Mouse (Mus musculus): ENCODE results near the gene Ubqln4. TPM values are rescaled to one million over a fixed set of nuclear protein-coding genes. Genes with fewer than 3 reads are reported as not detected.
"Not testable (repeated sequence)": the region's sequence is repeated elsewhere in the genome, so short reads cannot be mapped to it uniquely, and the experiment has no call there.

The Ubqln4 gene
- total and polyA plus RNA-seq, 3 experiments: 40.6 to 81.2 (median 63.4) TPM

GRCm38 (mm10) chr3:88592942-88593576 is 39.5 kb downstream of the Ubqln4 start:
- DNase-seq (ENCODE audit: low spot score): no peak
- ATAC-seq (ENCODE audit: extremely low read depth, insufficient number of reproducible peaks, low FRiP score, poor library complexity, severe bottlenecking): no peak; the same call in 1 of the 2 replicates
- H3K4me3 ChIP-seq (ENCODE audit: low read depth, low read length): peak overlapping the region; percentile 63
- peaks cover 2% of the 10 kb centered on the region; the same call in 1 of the 2 replicates for H3K27me3 ChIP-seq (ENCODE audit: insufficient read depth, low read length)
- H3K36me3 ChIP-seq (replicated peaks): peaks cover 30% of the 10 kb centered on the region
- H3K4me1 ChIP-seq (ENCODE audit: insufficient read depth, low read depth, low read length): peaks cover 28% of the 10 kb centered on the region
- TF ChIP-seq GATA2 (IDR thresholded peaks at IDR 0.05; ENCODE audit: borderline replicate concordance, low read depth, low read length) (no peak), GATA1 (IDR thresholded peaks at IDR 0.05; ENCODE audit: borderline replicate concordance, low read length) (no peak), TAL1 (conservative IDR thresholded peaks at IDR 0.05; ENCODE audit: low read depth, low read length) (no peak), POLR2AphosphoS5 (IDR thresholded peaks at IDR 0.05; ENCODE audit: insufficient replicate concordance, low read depth, low read length) (no peak), CTCF (IDR thresholded peaks at IDR 0.05; ENCODE audit: low read depth, low read length) (no peak)
- no peaks in the 10 kb centered on the region for H3K9me3 ChIP-seq (replicated peaks)

GRCm38 (mm10) chr3:88593893-88594580 is 40.5 kb downstream of the Ubqln4 start:
- Histone ChIP-seq H3K9me3 (replicated peaks) (no peaks in the 10 kb centered on the region), H3K4me3 (ENCODE audit: low read depth, low read length) (no peak overlapping the region), H3K36me3 (replicated peaks) (peaks cover 21% of the 10 kb centered on the region), H3K4me1 (ENCODE audit: insufficient read depth, low read depth, low read length) (peaks cover 28% of the 10 kb centered on the region), H3K27me3 (ENCODE audit: insufficient read depth, low read length) (peaks cover 2% of the 10 kb centered on the region; the same call in 1 of the 2 replicates)
- no peak for TF ChIP-seq POLR2AphosphoS5 (IDR thresholded peaks at IDR 0.05; ENCODE audit: insufficient replicate concordance, low read depth, low read length)
- TF ChIP-seq GATA2 (IDR thresholded peaks at IDR 0.05; ENCODE audit: borderline replicate concordance, low read depth, low read length): no peak
- TF ChIP-seq TAL1 (conservative IDR thresholded peaks at IDR 0.05; ENCODE audit: low read depth, low read length): no peak
- TF ChIP-seq GATA1 (IDR thresholded peaks at IDR 0.05; ENCODE audit: borderline replicate concordance, low read length): no peak
- no peak for TF ChIP-seq CTCF (IDR thresholded peaks at IDR 0.05; ENCODE audit: low read depth, low read length)
- DNase-seq (ENCODE audit: low spot score) (no peak), ATAC-seq (ENCODE audit: extremely low read depth, insufficient number of reproducible peaks, low FRiP score, poor library complexity, severe bottlenecking) (no peak)

- not testable (repeated sequence) for H3K36me3 ChIP-seq (replicated peaks); H3K9me3 ChIP-seq (replicated peaks); DNase-seq (ENCODE audit: low spot score); ATAC-seq (ENCODE audit: extremely low read depth, insufficient number of reproducible peaks, low FRiP score, poor library complexity, severe bottlenecking); H3K4me3 ChIP-seq (ENCODE audit: low read depth, low read length); H3K27me3 ChIP-seq (ENCODE audit: insufficient read depth, low read length)
- peaks cover 25% of the 10 kb centered on the region for H3K4me1 ChIP-seq (ENCODE audit: insufficient read depth, low read depth, low read length)
These were observed 43.0 kb downstream of the Ubqln4 start for GRCm38 (mm10) chr3:88596547-88596946.

GRCm38 (mm10) chr3:88602466-88602865 is 48.9 kb downstream of the Ubqln4 start:
- peaks cover 27% of the 10 kb centered on the region for H3K4me1 ChIP-seq (ENCODE audit: insufficient read depth, low read depth, low read length)
- H3K4me3 ChIP-seq (ENCODE audit: low read depth, low read length): no peak overlapping the region
- no peaks in the 10 kb centered on the region; the same call in 1 of the 2 replicates for H3K27me3 ChIP-seq (ENCODE audit: insufficient read depth, low read length)
- H3K9me3 ChIP-seq (replicated peaks): no peaks in the 10 kb centered on the region
- no peak for ATAC-seq (ENCODE audit: extremely low read depth, insufficient number of reproducible peaks, low FRiP score, poor library complexity, severe bottlenecking)
- TF ChIP-seq POLR2AphosphoS5 (IDR thresholded peaks at IDR 0.05; ENCODE audit: insufficient replicate concordance, low read depth, low read length): no peak
- no peak for TF ChIP-seq GATA1 (IDR thresholded peaks at IDR 0.05; ENCODE audit: borderline replicate concordance, low read length)
- TF ChIP-seq CTCF (IDR thresholded peaks at IDR 0.05; ENCODE audit: low read depth, low read length): no peak
- no peak for TF ChIP-seq TAL1 (conservative IDR thresholded peaks at IDR 0.05; ENCODE audit: low read depth, low read length)
- no peak for TF ChIP-seq GATA2 (IDR thresholded peaks at IDR 0.05; ENCODE audit: borderline replicate concordance, low read depth, low read length)
- no peak for DNase-seq (ENCODE audit: low spot score)
- no peaks in the 10 kb centered on the region for H3K36me3 ChIP-seq (replicated peaks)

GRCm38 (mm10) chr3:88603714-88604161 is 50.2 kb downstream of the Ubqln4 start:
- ATAC-seq (ENCODE audit: extremely low read depth, insufficient number of reproducible peaks, low FRiP score, poor library complexity, severe bottlenecking) (no peak), DNase-seq (ENCODE audit: low spot score) (no peak)
- H3K4me3 ChIP-seq (ENCODE audit: low read depth, low read length): no peak overlapping the region
- no peaks in the 10 kb centered on the region for H3K9me3 ChIP-seq (replicated peaks)
- H3K36me3 ChIP-seq (replicated peaks): no peaks in the 10 kb centered on the region
- H3K27me3 ChIP-seq (ENCODE audit: insufficient read depth, low read length): no peaks in the 10 kb centered on the region; the same call in 1 of the 2 replicates
- no peak for TF ChIP-seq GATA1 (IDR thresholded peaks at IDR 0.05; ENCODE audit: borderline replicate concordance, low read length)
- peak; percentile 73 for TF ChIP-seq CTCF (IDR thresholded peaks at IDR 0.05; ENCODE audit: low read depth, low read length)
- peaks cover 37% of the 10 kb centered on the region for H3K4me1 ChIP-seq (ENCODE audit: insufficient read depth, low read depth, low read length)

- no peaks in the 10 kb centered on the region for H3K36me3 ChIP-seq (replicated peaks)
- no peak for DNase-seq (ENCODE audit: low spot score)
- no peak overlapping the region for H3K4me3 ChIP-seq (ENCODE audit: low read depth, low read length)
- no peaks in the 10 kb centered on the region; the same call in 1 of the 2 replicates for H3K27me3 ChIP-seq (ENCODE audit: insufficient read depth, low read length)
- TF ChIP-seq TAL1 (conservative IDR thresholded peaks at IDR 0.05; ENCODE audit: low read depth, low read length): no peak
- TF ChIP-seq POLR2AphosphoS5 (IDR thresholded peaks at IDR 0.05; ENCODE audit: insufficient replicate concordance, low read depth, low read length): no peak
- no peak for TF ChIP-seq CTCF (IDR thresholded peaks at IDR 0.05; ENCODE audit: low read depth, low read length)
- no peak for TF ChIP-seq GATA2 (IDR thresholded peaks at IDR 0.05; ENCODE audit: borderline replicate concordance, low read depth, low read length)
- TF ChIP-seq GATA1 (IDR thresholded peaks at IDR 0.05; ENCODE audit: borderline replicate concordance, low read length): no peak
- H3K9me3 ChIP-seq (replicated peaks): no peaks in the 10 kb centered on the region
- no peak for ATAC-seq (ENCODE audit: extremely low read depth, insufficient number of reproducible peaks, low FRiP score, poor library complexity, severe bottlenecking)
- H3K4me1 ChIP-seq (ENCODE audit: insufficient read depth, low read depth, low read length): peaks cover 37% of the 10 kb centered on the region
These were observed 51.3 kb downstream of the Ubqln4 start for GRCm38 (mm10) chr3:88604863-88605262.

- not testable (repeated sequence) for H3K36me3 ChIP-seq (replicated peaks); H3K4me3 ChIP-seq (ENCODE audit: low read depth, low read length); H3K27me3 ChIP-seq (ENCODE audit: insufficient read depth, low read length); ATAC-seq (ENCODE audit: extremely low read depth, insufficient number of reproducible peaks, low FRiP score, poor library complexity, severe bottlenecking); H3K9me3 ChIP-seq (replicated peaks); DNase-seq (ENCODE audit: low spot score)
- peaks cover 37% of the 10 kb centered on the region for H3K4me1 ChIP-seq (ENCODE audit: insufficient read depth, low read depth, low read length)
These were observed 52.1 kb downstream of the Ubqln4 start, which contains the start of gene Arhgef2 for GRCm38 (mm10) chr3:88605666-88606065. TSS of gene Arhgef2 (plus strand) at chr3:88605966.
